Comparison of ENCODE assay signal across 13 mouse cellular contexts in genomic region chr5:75705421-75705820, GRCm38 (mm10).
A peak's percentile ranks its signal among the peaks of the same experiment; 100 is the strongest.
DNase-seq lines count a peak whose midpoint lies in the region.
"Had no signal": no experiment of that assay in that cellular context is flagged by ENCODE, and none has a peak within 500 bp of the region (broad histone marks: within the 10 kb centered on the region; RNA-seq: fewer than 3 reads in every experiment).

No protein-coding gene starts in this region.

- DNase-seq in adrenal gland, adult (ENCODE audit: inconsistent age in 2 of 2, low spot score in 1 of 2) = peak; percentile 14 to 69
- DNase-seq in adrenal gland, postnatal 4 days (ENCODE audit: low spot score in 2 of 2) = no peak
- DNase-seq in kidney, postnatal 10 days = peak; percentile 31
- no peak for DNase-seq in kidney, adult 11 months
- peak; percentile 19 for DNase-seq in adrenal gland, adult 8-10 months
- peak; percentile 32 for DNase-seq in adrenal gland, postnatal 25 days
- no peak for DNase-seq in embryo, embryonic 9.5 days (ENCODE audit: extremely low spot score)
- DNase-seq in cerebellum, adult 11-12 months = no peak
- DNase-seq: cerebellum, adult 18-20 months; cerebellum, adult 9-10 months; cerebellum, postnatal 14 days; gastrocnemius, postnatal 25 days; heart, adult 2 months had no signal

Comparison
In these comparisons a context has a peak if more than half of its experiments do, and no peak if none do; other contexts are left out.
1. DNase-seq: peak in adrenal gland, adult (2 of 2), kidney, postnatal 10 days (single experiment), adrenal gland, adult 8-10 months (single experiment) and adrenal gland, postnatal 25 days (single experiment); none in adrenal gland, postnatal 4 days (0 of 2), kidney, adult 11 months (single experiment), embryo, embryonic 9.5 days (single experiment) and cerebellum, adult 11-12 months (single experiment).